Mouse (Mus musculus): ENCODE data around the gene Gpr176.

GRCm38 (mm10) chr2:118321804-118322203 lies 51.4 kb downstream of the Gpr176 start:
- TF ChIP-seq POLR2A (IDR thresholded peaks at IDR 0.05; ENCODE audit: borderline replicate concordance, low read depth, low read length) (no peak), CTCF (IDR thresholded peaks at IDR 0.05; ENCODE audit: low read depth, low read length) (no peak)
